Mouse (Mus musculus) CH12.LX (cell line): Measurements from ENCODE around the gene Traf4. TPM values are rescaled to one million over a fixed set of nuclear protein-coding genes. Genes with fewer than 3 reads are reported as not detected.

Experiments used
- DNase-seq: peaks from one replicate; pipeline ENCODE4 v3.0.0-alpha.2; 2013; ENCODE audit errors: extremely low read depth
- H3K27ac ChIP-seq: 2 replicates; pipeline ENCODE4 v1.5.1; 2012; ENCODE audit warnings: low read depth, mild to moderate bottlenecking, control low read depth, moderate library complexity; ENCODE audit not compliant: insufficient read depth
- H3K27me3 ChIP-seq: replicated peaks from 2 replicates; pipeline ENCODE3; 2012; ENCODE audit warnings: inconsistent platforms
- H3K36me3 ChIP-seq, 2 experiments: replicated peaks in 1 of 2; 2 replicates each; pipeline versions ENCODE3 to v1.6.1; 2012; ENCODE audit warnings: inconsistent platforms in 1 of 2, low read length in 1 of 2, mild to moderate bottlenecking in 1 of 2, mixed read lengths in 1 of 2, moderate library complexity in 1 of 2; ENCODE audit not compliant: control insufficient read depth in 1 of 2, insufficient read depth in 1 of 2
- H3K4me1 ChIP-seq, 2 experiments: 2 replicates each; pipeline ENCODE4 v1.6.1; 2012; ENCODE audit warnings: inconsistent platforms in 1 of 2, moderate library complexity in 1 of 2; ENCODE audit not compliant: insufficient read depth in 2 of 2, control insufficient read depth in 1 of 2
- H3K4me2 ChIP-seq: 2 replicates; pipeline ENCODE4 v1.6.1; 2012; ENCODE audit warnings: low read depth, mild to moderate bottlenecking, control low read depth; ENCODE audit not compliant: poor library complexity, insufficient read depth, severe bottlenecking
- H3K4me3 ChIP-seq, 3 experiments: fragments of 150-350 bp in 1 of 3; sonication (generic) in 1 of 3; replicated peaks in 1 of 3; 2 replicates each; pipeline versions ENCODE3 to v1.5.1; 2011 to 2012; ENCODE audit warnings: low read depth in 2 of 3, low read length in 2 of 3, mild to moderate bottlenecking in 2 of 3, moderate library complexity in 2 of 3, control low read depth in 1 of 3, improper control_type of control experiment in 1 of 3, inconsistent platforms in 1 of 3, mixed read lengths in 1 of 3; ENCODE audit not compliant: poor library complexity in 1 of 3
- H3K79me2 ChIP-seq: replicated peaks from 2 replicates; pipeline ENCODE4 v1.6.1; 2012; ENCODE audit warnings: mild to moderate bottlenecking, moderate library complexity; ENCODE audit not compliant: control insufficient read depth, poor library complexity, insufficient read depth, severe bottlenecking; ENCODE audit errors: extremely low read depth
- H3K9ac ChIP-seq: 2 replicates; pipeline ENCODE4 v1.6.1; 2012; ENCODE audit warnings: low read depth, mild to moderate bottlenecking, control low read depth, moderate library complexity; ENCODE audit not compliant: insufficient read depth
- H3K9me3 ChIP-seq: replicated peaks from 2 replicates; pipeline ENCODE3; 2012; ENCODE audit warnings: low read length, inconsistent platforms, mixed read lengths
- BHLHE40 ChIP-seq: IDR thresholded peaks from 2 replicates; pipeline ENCODE4 v1.6.1; 2011; ENCODE audit warnings: mild to moderate bottlenecking, low read depth, low read length, improper control_type of control experiment
- CHD2 ChIP-seq: IDR thresholded peaks from 2 replicates; pipeline ENCODE4 v1.6.1; 2011; ENCODE audit warnings: low read length, improper control_type of control experiment
- CTCF ChIP-seq, 2 experiments: IDR thresholded peaks in 1 of 2; conservative IDR thresholded peaks in 1 of 2; 2 replicates each; pipeline ENCODE4 v1.5.1; 2011 to 2012; ENCODE audit warnings: low read depth in 2 of 2, low read length in 2 of 2, improper control_type of control experiment in 1 of 2, inconsistent platforms in 1 of 2, mild to moderate bottlenecking in 1 of 2, moderate library complexity in 1 of 2
- E2F4 ChIP-seq: IDR thresholded peaks from 2 replicates; pipeline ENCODE4 v1.6.1; 2011; ENCODE audit warnings: low read depth, low read length, improper control_type of control experiment; ENCODE audit not compliant: insufficient replicate concordance
- ELF1 ChIP-seq: IDR thresholded peaks from 2 replicates; pipeline ENCODE4 v1.6.1; 2014; ENCODE audit warnings: low read depth, mild to moderate bottlenecking, inconsistent platforms, low read length, improper control_type of control experiment
- ETS1 ChIP-seq: conservative IDR thresholded peaks from 2 replicates; pipeline ENCODE4 v1.6.1; 2012; ENCODE audit warnings: low read depth, mild to moderate bottlenecking, inconsistent platforms, low read length, improper control_type of control experiment, moderate library complexity
- GABPA ChIP-seq: IDR thresholded peaks from 2 replicates; pipeline ENCODE4 v1.6.1; 2012; ENCODE audit warnings: low read depth, low read length, improper control_type of control experiment, inconsistent platforms; ENCODE audit not compliant: insufficient replicate concordance
- IRF4 ChIP-seq: IDR thresholded peaks from 2 replicates; pipeline ENCODE4 v1.6.1; 2014; ENCODE audit warnings: low read depth, mild to moderate bottlenecking, inconsistent platforms, low read length, improper control_type of control experiment
- JUND ChIP-seq: conservative IDR thresholded peaks from 2 replicates; pipeline ENCODE4 v1.6.1; 2011; ENCODE audit warnings: low read depth, low read length, improper control_type of control experiment
- MAFK ChIP-seq: IDR thresholded peaks from 2 replicates; pipeline ENCODE4 v1.6.1; 2011; ENCODE audit warnings: low read length, improper control_type of control experiment; ENCODE audit not compliant: insufficient replicate concordance
- MAX ChIP-seq: IDR thresholded peaks from 2 replicates; pipeline ENCODE4 v1.6.1; 2011; ENCODE audit warnings: low read length, improper control_type of control experiment
- MAZ ChIP-seq: IDR thresholded peaks from 2 replicates; pipeline ENCODE4 v1.6.1; 2012; ENCODE audit warnings: low read depth, mild to moderate bottlenecking, inconsistent platforms, low read length, improper control_type of control experiment, moderate library complexity
- MEF2A ChIP-seq: IDR thresholded peaks from 2 replicates; pipeline ENCODE4 v1.6.1; 2014; ENCODE audit warnings: low read depth, mild to moderate bottlenecking, inconsistent platforms, low read length, improper control_type of control experiment, borderline replicate concordance
- MYC ChIP-seq: IDR thresholded peaks from 2 replicates; pipeline ENCODE4 v1.6.1; 2011; ENCODE audit warnings: low read depth, mild to moderate bottlenecking, improper control_type of control experiment, low read length
- NRF1 ChIP-seq: IDR thresholded peaks from 2 replicates; pipeline ENCODE4 v1.6.1; 2014; ENCODE audit warnings: low read depth, mild to moderate bottlenecking, inconsistent platforms, low read length, improper control_type of control experiment, moderate library complexity
- PAX5 ChIP-seq: IDR thresholded peaks from 2 replicates; pipeline ENCODE4 v1.6.1; 2012; ENCODE audit warnings: low read length, inconsistent platforms, mixed read lengths
- POLR2A ChIP-seq: IDR thresholded peaks from 2 replicates; pipeline ENCODE4 v1.6.1; 2011; ENCODE audit warnings: low read depth, mild to moderate bottlenecking, improper control_type of control experiment, low read length
- POLR2AphosphoS2 ChIP-seq: IDR thresholded peaks from 2 replicates; pipeline ENCODE4 v1.6.1; 2011; ENCODE audit warnings: low read depth, low read length, improper control_type of control experiment
- RAD21 ChIP-seq: IDR thresholded peaks from 2 replicates; pipeline ENCODE4 v1.6.1; 2011; ENCODE audit warnings: low read depth, mild to moderate bottlenecking, low read length, improper control_type of control experiment, moderate library complexity
- SMC3 ChIP-seq: IDR thresholded peaks from 2 replicates; pipeline ENCODE4 v1.6.1; 2011; ENCODE audit warnings: low read depth, low read length, improper control_type of control experiment
- USF1 ChIP-seq: IDR thresholded peaks from 2 replicates; pipeline ENCODE4 v1.6.1; 2014; ENCODE audit warnings: low read depth, mild to moderate bottlenecking, inconsistent platforms, low read length, improper control_type of control experiment
- ZKSCAN1 ChIP-seq: IDR thresholded peaks from 2 replicates; pipeline ENCODE4 v1.6.1; 2012; ENCODE audit warnings: low read depth, inconsistent platforms, low read length, improper control_type of control experiment, borderline replicate concordance
- ZMIZ1 ChIP-seq: IDR thresholded peaks from 2 replicates; pipeline ENCODE4 v1.6.1; 2012; ENCODE audit warnings: low read depth, mild to moderate bottlenecking, inconsistent platforms, low read length, improper control_type of control experiment
- dilution Hi-C: fragments of 300-500 bp; cut with MboI; formaldehyde crosslinking; loops from 2 replicates; pipeline ENCODE4 v1.14.3; 2020; ENCODE audit warnings: low sequenced_read_pairs; ENCODE audit not compliant: extremely low pct_unique_long_range_greater_than_20kb, extremely low pct_ligation_motif_present
- in situ Hi-C: fragments of 300-500 bp; cut with MboI; formaldehyde crosslinking; loops from 3 replicates; pipeline ENCODE4 v1.14.3; 2019; ENCODE audit warnings: low sequenced_read_pairs, low pct_ligation_motif_present, low pct_unique_long_range_greater_than_20kb, mixed read lengths
- polyA plus RNA-seq: library from polyadenylated mRNA; unstranded; fragments of >175 nt; gene quantifications from 2 replicates; pipeline ENCODE4 v1.2.1, GENCODE M21; 2012; ENCODE audit warnings: low read depth; ENCODE audit not compliant: insufficient read length
- total RNA-seq, 2 experiments: library from RNA; depleted of rRNA; stranded (reverse); fragments of 300-350 nt in 1 of 2; fragments of >200 nt in 1 of 2; gene quantifications; 2 replicates each; pipeline ENCODE4 v1.2.3; 2012 to 2014

The Traf4 gene
- total and polyA plus RNA-seq, 3 experiments, result 20.8 to 68.7 (median 55.9) TPM

DNA sequence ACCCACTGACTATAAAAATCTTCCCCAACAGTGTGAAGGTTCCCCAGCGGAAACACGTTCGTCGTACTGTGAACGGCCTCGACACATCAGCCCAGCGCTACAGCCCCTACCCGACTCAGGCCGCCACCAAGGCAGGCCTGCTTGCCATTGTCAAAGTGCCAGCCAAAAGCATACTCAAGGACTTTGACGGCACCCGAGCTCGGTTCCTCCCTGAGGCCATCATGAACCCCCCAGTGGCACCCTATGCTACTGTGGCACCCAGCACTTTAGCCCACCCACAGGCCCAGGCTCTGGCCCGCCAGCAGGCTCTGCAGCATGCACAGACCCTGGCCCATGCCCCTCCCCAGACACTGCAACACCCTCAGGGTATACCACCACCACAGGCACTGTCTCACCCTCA lies 11.6 kb downstream of the Traf4 start:
- peaks cover 0 to 3% of the 10 kb centered on the region in 2 experiments; a peak in 1 of 4 replicates for H3K4me1 ChIP-seq
- H3K9ac ChIP-seq, result no peak overlapping the region
- H3K4me3 ChIP-seq, result no peak overlapping the region
- H3K79me2 ChIP-seq, result no peaks in the 10 kb centered on the region; the same call in 1 of the 2 replicates
- in situ Hi-C loops, result no loop called here
- no peak overlapping the region for H3K4me2 ChIP-seq
- peaks cover 78 to 97% of the 10 kb centered on the region in 2 experiments for H3K36me3 ChIP-seq
- H3K27ac ChIP-seq, result no peak overlapping the region
- dilution Hi-C loops, result no loop called here
- no peaks in the 10 kb centered on the region for H3K27me3 ChIP-seq
- no peak for DNase-seq
- TF ChIP-seq CHD2 (no peak), USF1 (no peak), ZKSCAN1 (no peak), BHLHE40 (no peak), MEF2A (no peak), JUND (no peak), PAX5 (no peak), MAFK (no peak), E2F4 (no peak), MYC (no peak), ZMIZ1 (no peak), RAD21 (no peak)
- no peaks in the 10 kb centered on the region for H3K9me3 ChIP-seq

- Histone ChIP-seq H3K36me3 (peaks cover 70 to 96% of the 10 kb centered on the region in 2 experiments), H3K9ac (no peak overlapping the region), H3K4me1 (peaks cover 8 to 9% of the 10 kb centered on the region in 2 experiments; a peak in 3 of 4 replicates), H3K27ac (no peak overlapping the region), H3K9me3 (no peaks in the 10 kb centered on the region), H3K27me3 (no peaks in the 10 kb centered on the region), H3K4me3 (no peak overlapping the region), H3K4me2 (no peak overlapping the region), H3K79me2 (0 out of 2 replicates have a peak, but pooled peaks cover 3% of the 10 kb centered on the region)
- dilution Hi-C loops, result no loop called here
- TF ChIP-seq POLR2A (no peak), ELF1 (no peak), PAX5 (no peak), IRF4 (no peak), CTCF (conservative IDR thresholded peaks at IDR 0.05 in 1 of 2, IDR thresholded peaks at IDR 0.05 in 1 of 2; ENCODE audit: low read depth in 2 of 2, low read length in 2 of 2) (no peak), MAZ (no peak), POLR2AphosphoS2 (no peak), MAX (no peak), CHD2 (no peak), MYC (no peak), ETS1 (no peak), SMC3 (no peak), GABPA (no peak), NRF1 (no peak)
- no peak for DNase-seq
- in situ Hi-C loops, result no loop called here
Observed at GRCm38 (mm10) chr11:78152299-78153231, 12.8 kb downstream of the Traf4 start.
